Mouse (Mus musculus): Measurements from ENCODE around the gene Ranbp2. TPM values are rescaled to one million over a fixed set of nuclear protein-coding genes. Genes with fewer than 3 reads are reported as not detected.
A peak's percentile ranks its signal among the peaks of the same experiment; 100 is the strongest.

The Ranbp2 gene
- total RNA-seq (2014; fragmentation: Nextera tagmentation), result 146 and 174 TPM in 2 replicates
- 291 and 342 TPM in 2 replicates for total RNA-seq (2017)

- ATAC-seq (replicated peaks; ENCODE audit: low FRiP score, low TSS enrichment, poor library complexity, severe bottlenecking), result peak; percentile 87
Measured at GRCm38 (mm10) chr10:58446384-58447279, at the start of gene Ranbp2. TSS of gene Ranbp2 (plus strand) at chr10:58446920.

GRCm38 (mm10) chr10:58398941-58399340 is 47.8 kb upstream of the Ranbp2 start:
- ATAC-seq (replicated peaks; ENCODE audit: low FRiP score, low TSS enrichment, poor library complexity, severe bottlenecking), result no peak

- no peak for ATAC-seq (replicated peaks; ENCODE audit: low FRiP score, low TSS enrichment, poor library complexity, severe bottlenecking)
Measured at GRCm38 (mm10) chr10:58401838-58402237, 44.9 kb upstream of the Ranbp2 start.

- no peak for ATAC-seq (replicated peaks; ENCODE audit: low FRiP score, low TSS enrichment, poor library complexity, severe bottlenecking)
Measured at GRCm38 (mm10) chr10:58404639-58405038, 42.1 kb upstream of the Ranbp2 start.

- ATAC-seq (replicated peaks; ENCODE audit: low FRiP score, low TSS enrichment, poor library complexity, severe bottlenecking), result peak; percentile 69
Measured at GRCm38 (mm10) chr10:58405285-58405948, 41.3 kb upstream of the Ranbp2 start.

GRCm38 (mm10) chr10:58405949-58406305 is 40.8 kb upstream of the Ranbp2 start:
- peak; percentile 42 for ATAC-seq (replicated peaks; ENCODE audit: low FRiP score, low TSS enrichment, poor library complexity, severe bottlenecking)

- ATAC-seq (replicated peaks; ENCODE audit: low FRiP score, low TSS enrichment, poor library complexity, severe bottlenecking), result peak; percentile 99
Measured at GRCm38 (mm10) chr10:58412331-58412730, 34.4 kb upstream of the Ranbp2 start.

- no peak for ATAC-seq (replicated peaks; ENCODE audit: low FRiP score, low TSS enrichment, poor library complexity, severe bottlenecking)
Measured at GRCm38 (mm10) chr10:58412852-58413251, 33.9 kb upstream of the Ranbp2 start.

- no peak for ATAC-seq (replicated peaks; ENCODE audit: low FRiP score, low TSS enrichment, poor library complexity, severe bottlenecking)
Measured at GRCm38 (mm10) chr10:58416702-58417101, 30.0 kb upstream of the Ranbp2 start.

GRCm38 (mm10) chr10:58418290-58418971 is 28.3 kb upstream of the Ranbp2 start:
- ATAC-seq (replicated peaks; ENCODE audit: low FRiP score, low TSS enrichment, poor library complexity, severe bottlenecking), result no peak

- no peak for ATAC-seq (replicated peaks; ENCODE audit: low FRiP score, low TSS enrichment, poor library complexity, severe bottlenecking)
Measured at GRCm38 (mm10) chr10:58427930-58428329, 18.8 kb upstream of the Ranbp2 start.

GRCm38 (mm10) chr10:58445850-58446249 is 870 bp upstream of the Ranbp2 start:
- peak; percentile 56 for ATAC-seq (replicated peaks; ENCODE audit: low FRiP score, low TSS enrichment, poor library complexity, severe bottlenecking)

- no peak for ATAC-seq (replicated peaks; ENCODE audit: low FRiP score, low TSS enrichment, poor library complexity, severe bottlenecking)
Measured at GRCm38 (mm10) chr10:58447280-58447781, 611 bp downstream of the Ranbp2 start.

GRCm38 (mm10) chr10:58451575-58451974 is 4.9 kb downstream of the Ranbp2 start:
- ATAC-seq (replicated peaks; ENCODE audit: low FRiP score, low TSS enrichment, poor library complexity, severe bottlenecking), result no peak

GRCm38 (mm10) chr10:58452185-58452584 is 5.5 kb downstream of the Ranbp2 start:
- ATAC-seq (replicated peaks; ENCODE audit: low FRiP score, low TSS enrichment, poor library complexity, severe bottlenecking), result peak; percentile 97

GRCm38 (mm10) chr10:58459896-58460295 is 13.2 kb downstream of the Ranbp2 start:
- no peak for ATAC-seq (replicated peaks; ENCODE audit: low FRiP score, low TSS enrichment, poor library complexity, severe bottlenecking)

- no peak for ATAC-seq (replicated peaks; ENCODE audit: low FRiP score, low TSS enrichment, poor library complexity, severe bottlenecking)
Measured at GRCm38 (mm10) chr10:58477086-58477755, 30.5 kb downstream of the Ranbp2 start.

GRCm38 (mm10) chr10:58478071-58478578 is 31.4 kb downstream of the Ranbp2 start:
- ATAC-seq (replicated peaks; ENCODE audit: low FRiP score, low TSS enrichment, poor library complexity, severe bottlenecking), result no peak

GRCm38 (mm10) chr10:58479954-58480490 is 33.3 kb downstream of the Ranbp2 start:
- no peak for ATAC-seq (replicated peaks; ENCODE audit: low FRiP score, low TSS enrichment, poor library complexity, severe bottlenecking)

Measured in megakaryocyte-erythroid progenitor cell, adult 5-6 weeks (primary cell).